Mouse (Mus musculus): Measurements from ENCODE around the gene Efl1. TPM values are rescaled to one million over a fixed set of nuclear protein-coding genes. Genes with fewer than 3 reads are reported as not detected.

Efl1 gene
- polyA plus RNA-seq, 1 experiment from 2014 or later = 20.7 TPM

Other genes with a start within 250 kb of the Efl1 start
- 31.2 and 31.6 TPM in 2 replicates for gene Saxo2, start 86 bp upstream of the Efl1 start, polyA plus RNA-seq (2015; fragmentation: Nextera tagmentation; extraction: Ambion mirVana)
- 20.7 and 21.6 TPM in 2 replicates for gene Mex3b, start 218.7 kb downstream of the Efl1 start, polyA plus RNA-seq (2015; fragmentation: Nextera tagmentation; extraction: Ambion mirVana)